Mouse (Mus musculus) kidney, postnatal 0 days (tissue): ENCODE results near the gene Abcb7. TPM values are rescaled to one million over a fixed set of nuclear protein-coding genes. Genes with fewer than 3 reads are reported as not detected.

ENCODE experiments used
- ATAC-seq: fragments of 200-750 bp; cut with Nextera tagmentation; replicated peaks from 2 replicates; pipeline ENCODE4 v1.8.0; 2017; ENCODE audit warnings: low read depth, moderate number of reproducible peaks, moderate TSS enrichment, moderate library complexity; ENCODE audit not compliant: low FRiP score
- DNase-seq: peaks from one replicate; pipeline ENCODE4 v3.0.0-alpha.2; 2016; ENCODE audit warnings: low spot score
- H3K27ac ChIP-seq: fragments of 300-500 bp; sonication (generic); 2 replicates; pipeline ENCODE4 v1.5.1; 2014; ENCODE audit warnings: mild to moderate bottlenecking
- H3K27me3 ChIP-seq: fragments of 300-500 bp; sonication (generic); 2 replicates; pipeline ENCODE4 v1.6.1; 2014; ENCODE audit warnings: low read length, mixed read lengths; ENCODE audit not compliant: insufficient read depth
- H3K36me3 ChIP-seq: fragments of 300-500 bp; sonication (generic); 2 replicates; pipeline ENCODE4 v1.6.1; 2014; ENCODE audit warnings: low read length, mixed read lengths; ENCODE audit not compliant: insufficient read depth
- H3K4me1 ChIP-seq: fragments of 300-500 bp; sonication (generic); replicated peaks from 2 replicates; pipeline ENCODE4 v1.6.1; 2014; ENCODE audit warnings: antibody characterized with exemption, low read length, mixed read lengths; ENCODE audit not compliant: insufficient read depth
- H3K4me2 ChIP-seq: fragments of 300-500 bp; sonication (generic); 2 replicates; pipeline ENCODE4 v1.6.1; 2014; ENCODE audit warnings: mild to moderate bottlenecking, low read length, moderate library complexity, mixed read lengths
- H3K4me3 ChIP-seq: fragments of 300-500 bp; sonication (generic); replicated peaks from 2 replicates; pipeline ENCODE4 v1.5.1; 2014; ENCODE audit warnings: low read depth, low read length
- H3K9ac ChIP-seq: fragments of 300-500 bp; sonication (generic); 2 replicates; pipeline ENCODE4 v1.6.1; 2014; ENCODE audit warnings: low read depth, low read length
- H3K9me3 ChIP-seq: fragments of 300-500 bp; sonication (generic); replicated peaks from 2 replicates; pipeline ENCODE4 v1.6.1; 2016; ENCODE audit warnings: low read length, inconsistent platforms, mixed read lengths
- CTCF ChIP-seq: IDR thresholded peaks from 2 replicates; pipeline ENCODE4 v1.5.1; 2016; ENCODE audit warnings: antibody characterized with exemption, low read depth, mild to moderate bottlenecking, moderate library complexity
- WGBS: fragments of 180-500 bp; shearing (Covaris S2); extraction: QIAGEN DNeasy Blood & Tissue Kit; methylation state at CpG from one replicate; pipeline ENCODE4 v1.1.7; 2014; 5-methylcytosine and 5-hydroxymethylcytosine counted together
- polyA plus RNA-seq: library from polyadenylated mRNA; unstranded; fragments of >200 nt; fragmentation: Nextera tagmentation; extraction: Ambion mirVana; gene quantifications from 2 replicates; pipeline ENCODE4 v1.2.1, GENCODE M21; 2015

Abcb7 gene
- polyA plus RNA-seq, 1 experiment from 2014 or later = 6.7 TPM

- no peaks in the 10 kb centered on the region for H3K27me3 ChIP-seq
- H3K4me3 ChIP-seq = no peak overlapping the region
- ATAC-seq (no peak), DNase-seq (no peak)
- no peaks in the 10 kb centered on the region for H3K9me3 ChIP-seq
- TF ChIP-seq CTCF = no peak
- H3K36me3 ChIP-seq = no peaks in the 10 kb centered on the region
- no peak overlapping the region for H3K9ac ChIP-seq
- H3K27ac ChIP-seq = no peak overlapping the region
- H3K4me2 ChIP-seq = no peak overlapping the region
- no peaks in the 10 kb centered on the region for H3K4me1 ChIP-seq
These were observed 121.9 kb downstream of the Abcb7 start for GRCm38 (mm10) chrX:104291721-104292120.

GRCm38 (mm10) chrX:104279828-104280227 lies 133.8 kb downstream of the Abcb7 start:
- Histone ChIP-seq H3K4me2 (no peak overlapping the region), H3K9ac (no peak overlapping the region), H3K4me1 (no peaks in the 10 kb centered on the region), H3K9me3 (no peaks in the 10 kb centered on the region), H3K27me3 (no peaks in the 10 kb centered on the region), H3K27ac (no peak overlapping the region), H3K36me3 (no peaks in the 10 kb centered on the region), H3K4me3 (no peak overlapping the region)
- no peak for TF ChIP-seq CTCF
- ATAC-seq = no peak
- 96% methylated on average over 1 of the region's 1 CpGs for WGBS
- DNase-seq = no peak

DNA sequence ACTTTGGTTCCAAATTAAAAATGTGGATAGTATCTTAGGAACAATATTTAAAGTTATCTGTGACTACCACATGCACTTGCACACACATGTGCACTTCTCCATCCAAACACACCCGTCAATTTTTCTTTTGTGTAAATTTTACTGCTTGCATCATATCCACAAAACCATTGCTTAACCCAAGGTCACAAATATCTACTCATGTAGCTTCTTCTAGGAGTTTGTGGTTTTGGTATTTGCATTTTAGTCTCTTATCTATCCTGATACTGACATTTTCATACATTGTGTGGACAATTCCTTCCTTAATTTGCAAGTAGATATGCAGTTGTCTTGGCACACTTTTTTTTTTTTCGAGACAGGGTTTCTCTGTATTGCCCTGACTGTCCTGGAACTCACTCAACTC lies 149.3 kb downstream of the Abcb7 start:
- ATAC-seq = no peak
- H3K27me3 ChIP-seq = no peaks in the 10 kb centered on the region
- H3K27ac ChIP-seq = no peak overlapping the region
- TF ChIP-seq CTCF = no peak
- no peak overlapping the region for H3K4me2 ChIP-seq
- no peak for DNase-seq
- no peak overlapping the region for H3K4me3 ChIP-seq
- H3K36me3 ChIP-seq = no peaks in the 10 kb centered on the region
- no peaks in the 10 kb centered on the region for H3K4me1 ChIP-seq
- 75% methylated on average over 2 of the region's 2 CpGs for WGBS
- no peak overlapping the region for H3K9ac ChIP-seq
- no peaks in the 10 kb centered on the region for H3K9me3 ChIP-seq

DNA sequence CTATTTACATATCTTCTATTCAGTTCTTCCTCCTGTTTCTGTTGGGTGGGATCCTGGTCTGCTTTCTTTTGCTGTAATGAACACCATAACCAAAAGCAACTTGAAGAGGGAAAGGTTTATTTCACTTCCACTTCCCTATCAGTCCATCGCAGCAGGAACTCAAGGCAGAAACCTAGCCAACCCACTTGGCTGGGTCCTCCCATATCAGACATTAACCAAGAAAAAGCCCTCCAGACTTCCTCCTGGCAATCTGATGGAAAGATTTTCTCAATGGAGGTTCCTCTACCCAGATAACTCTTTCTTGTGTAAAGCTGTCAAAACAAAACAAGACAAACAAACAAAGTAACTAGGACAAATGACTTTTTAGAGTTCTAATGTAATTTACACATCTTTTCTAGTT lies 151.2 kb downstream of the Abcb7 start:
- TF ChIP-seq CTCF = no peak
- 81% methylated on average over 1 of the region's 1 CpGs for WGBS
- ATAC-seq = no peak

GRCm38 (mm10) chrX:104256561-104256960 lies 157.1 kb downstream of the Abcb7 start:
- no peaks in the 10 kb centered on the region for H3K27me3 ChIP-seq
- no peaks in the 10 kb centered on the region for H3K36me3 ChIP-seq
- 60% methylated on average over 1 of the region's 1 CpGs for WGBS
- ATAC-seq (no peak), DNase-seq (no peak)
- TF ChIP-seq CTCF = no peak
- no peak overlapping the region for H3K4me2 ChIP-seq
- no peaks in the 10 kb centered on the region for H3K4me1 ChIP-seq
- no peak overlapping the region for H3K4me3 ChIP-seq
- H3K27ac ChIP-seq = no peak overlapping the region
- H3K9me3 ChIP-seq = no peaks in the 10 kb centered on the region
- H3K9ac ChIP-seq = no peak overlapping the region

More for the DNA sequence above, 151.2 kb downstream of the Abcb7 start:
- no peaks in the 10 kb centered on the region for H3K9me3 ChIP-seq
- H3K4me2 ChIP-seq = no peak overlapping the region
- H3K9ac ChIP-seq = no peak overlapping the region
- H3K27me3 ChIP-seq = no peaks in the 10 kb centered on the region
- no peak overlapping the region for H3K27ac ChIP-seq
- H3K4me1 ChIP-seq = no peaks in the 10 kb centered on the region
- no peak for DNase-seq
- H3K36me3 ChIP-seq = no peaks in the 10 kb centered on the region
- H3K4me3 ChIP-seq = no peak overlapping the region

Other genes with a start within 250 kb of the Abcb7 start
- gene Nexmif, start 212.7 kb downstream of the Abcb7 start, polyA plus RNA-seq = 1.1 and 1.3 TPM in 2 replicates
- gene Uprt, start 69.0 kb upstream of the Abcb7 start, polyA plus RNA-seq = 0.79 and 1.0 TPM in 2 replicates